Mouse (Mus musculus) liver, adult 2 months (tissue): ENCODE measurements at regions not wholly inside any gene's neighbourhood (a gene's known extent, or its start where the extent isn't known, plus 50 kb on each side); places are given as distances from the start of the nearest gene placed in this dataset.

Experiments
- CTCF ChIP-seq: fragments of 200-500 bp; IDR thresholded peaks from 2 replicates; pipeline ENCODE4 v1.5.1; 2011; ENCODE audit warnings: low read depth, low read length, control low read depth
- POLR2A ChIP-seq: fragments of 200-500 bp; IDR thresholded peaks from 2 replicates; pipeline ENCODE4 v1.6.1; 2011; ENCODE audit warnings: low read length, control low read depth; ENCODE audit not compliant: insufficient read depth; ENCODE audit errors: extremely low read depth

- TF ChIP-seq CTCF (no peak), POLR2A (no peak)
Observed at GRCm38 (mm10) chr15:31113216-31113615, 110.9 kb upstream of the Dap start.
